Mouse (Mus musculus) adrenal gland, postnatal 36 days (tissue): ENCODE data around the gene Gm5965. TPM values are rescaled to one million over a fixed set of nuclear protein-coding genes. Genes with fewer than 3 reads are reported as not detected.
"Not testable (repeated sequence)": the region's sequence is repeated elsewhere in the genome, so short reads cannot be mapped to it uniquely, and the experiment has no call there.

ENCODE experiments used
- DNase-seq, 2 experiments: peaks; one replicate each; pipeline ENCODE4 v3.0.0; 2021; ENCODE audit warnings: mixed read lengths in 1 of 2
- long read RNA-seq, 2 experiments: library from polyadenylated mRNA; stranded (forward); transcript quantifications; one replicate each; pipeline ENCODE4 v2.0.0; 2021; ENCODE audit warnings: borderline sequencing depth in 2 of 2
- total RNA-seq, 2 experiments: library from RNA; stranded (reverse); gene quantifications; 2 replicates each; pipeline ENCODE4 v1.2.3; 2021

Gm5965 gene
- total RNA-seq: not detected
- long read RNA-seq, experiment 1: 0 reads
- long read RNA-seq, experiment 2: 0 reads

GRCm38 (mm10) chr16:88777596-88777995, at the start of gene Gm5965:
TSS of gene Gm5965 (plus strand) at chr16:88777896.
- DNase-seq: no peak

GRCm38 (mm10) chr16:88728812-88729275, 48.9 kb upstream of the Gm5965 start, which contains the start of gene Krtap13-1:
TSS of gene Krtap13-1 (plus strand) at chr16:88728862.
- no peak for DNase-seq

DNA sequence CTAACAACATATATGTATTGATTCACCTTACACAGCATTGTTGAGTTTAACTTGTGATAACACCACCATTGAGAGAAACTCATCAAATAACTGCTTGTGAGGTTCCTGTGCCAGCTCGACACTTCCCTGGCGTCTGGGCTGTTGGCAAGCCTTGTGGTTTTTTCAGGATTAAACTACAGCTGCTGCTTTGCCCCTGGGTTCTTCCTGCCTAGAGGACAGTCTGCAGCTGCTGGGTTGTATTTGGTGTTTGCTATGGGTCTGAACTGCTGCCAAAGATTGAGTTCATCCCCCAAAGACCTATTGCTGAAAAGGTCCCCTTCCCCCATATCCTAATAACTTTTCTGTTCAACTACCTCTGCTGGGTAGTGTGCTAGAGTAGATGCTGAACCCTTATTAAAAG, 42.3 kb upstream of the Gm5965 start:
- no peak for DNase-seq

GRCm38 (mm10) chr16:88744750-88745340, 32.9 kb upstream of the Gm5965 start:
- DNase-seq: no peak

DNA sequence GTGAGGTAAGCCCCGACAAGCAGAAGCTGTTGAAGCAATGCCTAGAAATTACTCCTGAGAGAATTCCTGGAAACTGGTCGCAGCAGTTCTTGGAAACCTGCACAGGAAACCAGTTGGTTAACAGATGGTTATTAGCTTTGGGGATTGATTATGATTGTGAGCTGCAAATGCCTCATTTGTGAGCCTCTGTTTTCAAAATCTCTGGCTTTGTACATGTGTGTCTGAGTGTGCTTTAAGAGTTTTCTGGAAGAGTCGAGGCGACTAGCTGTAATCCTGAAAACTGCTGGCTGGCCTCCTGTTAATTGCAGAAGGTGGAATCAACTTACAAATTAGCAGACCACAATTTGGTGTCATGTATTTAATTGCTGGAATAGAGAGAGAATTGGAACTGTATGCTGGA, 29.8 kb upstream of the Gm5965 start:
- no peak for DNase-seq

- not testable (repeated sequence) for DNase-seq
Measured at GRCm38 (mm10) chr16:88751535-88751934, 26.2 kb upstream of the Gm5965 start, which contains the start of gene Krtap13. TSS of gene Krtap13 (minus strand) at chr16:88751635.

DNA sequence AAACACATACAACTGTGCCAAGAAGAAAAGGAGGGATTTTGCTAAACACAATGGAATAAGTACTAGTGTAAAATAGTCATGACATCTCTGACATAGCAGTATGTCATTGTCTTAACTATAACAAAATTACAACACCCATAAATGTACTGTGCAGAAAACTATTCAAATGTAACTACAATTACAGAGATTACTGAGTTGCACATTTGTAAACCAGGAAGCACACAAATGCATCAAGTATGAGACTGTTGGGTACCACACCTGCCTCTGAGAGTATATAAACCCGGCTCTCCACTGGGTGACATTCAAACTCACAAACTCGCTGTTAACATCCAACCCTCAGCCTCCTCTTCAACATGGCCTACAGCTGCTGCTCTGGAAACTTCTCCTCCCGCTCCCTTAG, 19.1 kb upstream of the Gm5965 start, which contains the start of gene 2310034C09Rik:
TSS of gene 2310034C09Rik (plus strand) at position 301 of the 400 bp plus-strand sequence.
- DNase-seq: not testable (repeated sequence)

DNA sequence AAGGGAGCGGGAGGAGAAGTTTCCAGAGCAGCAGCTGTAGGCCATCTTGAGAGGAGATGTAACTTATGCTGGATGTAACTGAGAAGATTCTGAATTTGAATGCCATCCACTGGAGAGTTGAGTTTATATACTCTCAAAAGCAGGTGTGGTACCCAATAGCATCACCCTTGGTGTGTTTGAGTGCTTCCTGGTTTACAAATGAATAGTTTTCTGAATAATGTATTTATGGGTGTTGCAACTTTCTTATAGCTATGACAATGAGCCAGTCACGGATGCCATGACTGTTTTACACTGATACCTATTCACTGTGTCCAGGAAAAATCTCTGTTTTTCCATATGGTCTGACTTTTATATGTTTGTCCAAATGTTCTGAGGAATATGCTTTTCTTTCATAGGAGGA, 3.6 kb upstream of the Gm5965 start, which contains the start of gene 2310057N15Rik:
TSS of gene 2310057N15Rik (minus strand) at position 101 of the 400 bp plus-strand sequence.
- DNase-seq: no peak

DNA sequence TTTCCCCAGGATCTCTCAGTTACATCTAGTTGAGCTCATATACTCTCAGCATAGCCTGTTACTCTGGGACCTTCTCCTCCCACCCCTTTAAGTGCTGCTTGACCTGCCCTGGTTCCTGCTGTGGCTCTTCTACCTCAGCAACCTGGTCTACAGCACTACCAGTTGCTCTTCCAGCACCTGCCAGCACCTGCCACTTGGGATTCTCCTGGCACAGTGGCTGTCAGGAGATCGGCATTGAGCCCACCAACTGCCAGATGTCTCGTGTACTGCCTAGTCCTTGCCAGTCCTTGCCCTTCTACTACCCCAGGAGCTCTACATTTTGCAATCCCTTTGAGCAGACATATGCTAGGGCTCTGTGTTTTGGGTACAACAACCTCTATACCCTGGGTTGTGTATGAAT, 9.1 kb downstream of the Gm5965 start:
- DNase-seq: no peak

- no peak for DNase-seq
Measured at GRCm38 (mm10) chr16:88811827-88812226, 34.1 kb downstream of the Gm5965 start, which contains the start of gene Gm20741. TSS of gene Gm20741 (minus strand) at chr16:88812220.

GRCm38 (mm10) chr16:88820066-88820465, 42.4 kb downstream of the Gm5965 start, which contains the start of gene Krtap15:
TSS of gene Krtap15 (plus strand) at chr16:88820215.
- no peak for DNase-seq

- DNase-seq: peak in 1 of 2 experiments; percentile 3
Measured at GRCm38 (mm10) chr16:88823736-88824135, 46.0 kb downstream of the Gm5965 start.

DNA sequence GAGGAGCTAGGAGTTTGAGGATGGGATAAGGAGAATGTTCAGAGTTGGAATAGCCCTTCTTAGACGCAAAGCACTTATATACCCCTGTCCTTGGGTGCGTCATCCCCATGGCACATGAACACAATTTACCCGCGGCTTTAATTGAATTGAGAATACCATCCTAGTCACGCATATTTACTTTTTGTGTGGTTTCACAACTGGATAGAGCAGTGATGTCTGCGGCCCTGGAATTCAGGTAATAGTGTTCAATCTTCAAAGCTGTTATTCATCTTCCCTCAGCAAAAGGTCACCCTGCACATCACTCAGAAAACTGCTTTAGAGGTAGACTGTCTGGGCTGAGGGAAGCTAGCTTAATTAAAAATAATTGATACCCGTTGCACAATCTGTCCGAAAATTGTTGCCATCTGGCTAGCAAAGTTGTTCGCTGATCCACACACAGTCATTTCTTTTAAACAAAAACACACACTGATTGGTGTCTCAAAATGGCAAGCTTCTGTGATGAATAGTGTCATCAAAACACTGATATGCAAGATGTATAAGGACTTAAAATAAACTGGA, 48.5 kb downstream of the Gm5965 start, which contains the start of gene Krtap14:
TSS of gene Krtap14 (minus strand) at position 51 of the 558 bp plus-strand sequence.
- DNase-seq: no peak

DNA sequence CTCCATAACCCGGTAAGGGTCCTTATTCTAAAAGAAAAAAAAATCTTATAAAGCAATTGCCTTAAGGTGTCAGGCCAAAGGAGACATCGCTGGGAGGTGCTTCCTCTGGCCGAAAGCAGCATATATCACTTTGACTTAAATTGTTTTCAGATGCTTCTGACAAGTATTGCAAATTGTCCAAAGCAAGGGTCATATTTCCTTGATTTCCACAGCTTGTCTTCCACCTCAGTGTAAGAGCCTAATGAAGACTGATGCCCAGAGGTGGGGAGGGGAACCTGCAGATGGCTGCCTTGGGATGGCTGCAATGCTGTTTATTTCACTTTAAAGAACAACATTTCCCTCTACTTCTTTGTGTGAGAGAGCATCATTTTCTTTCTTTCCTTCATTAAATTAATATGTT, 49.3 kb downstream of the Gm5965 start:
- DNase-seq: no peak

Other genes starting within 250 kb of the Gm5965 start
- gene Cldn8, start 214.7 kb upstream of the Gm5965 start, total RNA-seq: not detected
- gene Krtap24-1, start 165.6 kb upstream of the Gm5965 start, total RNA-seq: not detected
- gene 2310079G19Rik, start 150.2 kb upstream of the Gm5965 start, total RNA-seq: not detected
- not detected for gene Krtap26-1, start 130.1 kb upstream of the Gm5965 start, total RNA-seq
- gene Krtap27-1, start 106.2 kb upstream of the Gm5965 start, total RNA-seq: not detected
- not detected for gene 2310061N02Rik, start 69.9 kb upstream of the Gm5965 start, total RNA-seq
- gene Krtap13-1, start 49.0 kb upstream of the Gm5965 start, total RNA-seq: not detected
- gene Krtap13, start 26.3 kb upstream of the Gm5965 start, total RNA-seq: not detected
- gene 2310034C09Rik, start 19.0 kb upstream of the Gm5965 start, total RNA-seq: not detected
- not detected for gene 2310057N15Rik, start 3.7 kb upstream of the Gm5965 start, total RNA-seq
- gene Gm20741, start 34.3 kb downstream of the Gm5965 start, total RNA-seq: not detected
- gene Krtap15, start 42.3 kb downstream of the Gm5965 start, total RNA-seq: not detected
- gene Krtap14, start 48.2 kb downstream of the Gm5965 start, total RNA-seq: not detected
- gene Krtap19-1, start 91.5 kb downstream of the Gm5965 start, total RNA-seq: not detected
- gene Krtap19-2, start 96.4 kb downstream of the Gm5965 start, total RNA-seq: not detected
- not detected for gene Krtap19-3, start 100.1 kb downstream of the Gm5965 start, total RNA-seq
- gene Krtap19-4, start 107.2 kb downstream of the Gm5965 start, total RNA-seq: not detected
- gene Krtap19-5, start 118.6 kb downstream of the Gm5965 start, total RNA-seq: not detected
- not detected for gene Krtap19-9b, start 154.4 kb downstream of the Gm5965 start, total RNA-seq
- gene Krtap16-3, start 185.0 kb downstream of the Gm5965 start, total RNA-seq: not detected
- not detected for gene Krtap22-2, start 232.9 kb downstream of the Gm5965 start, total RNA-seq
- not detected for gene Gm10229, start 237.4 kb downstream of the Gm5965 start, total RNA-seq